Mouse (Mus musculus): Measurements from ENCODE around the gene Dclk2. TPM values are rescaled to one million over a fixed set of nuclear protein-coding genes. Genes with fewer than 3 reads are reported as not detected.

Dclk2 gene
- 9.1 and 10.2 TPM in 2 replicates for polyA plus RNA-seq (2014; fragmentation: Nextera tagmentation; extraction: Ambion mirVana)

DNA sequence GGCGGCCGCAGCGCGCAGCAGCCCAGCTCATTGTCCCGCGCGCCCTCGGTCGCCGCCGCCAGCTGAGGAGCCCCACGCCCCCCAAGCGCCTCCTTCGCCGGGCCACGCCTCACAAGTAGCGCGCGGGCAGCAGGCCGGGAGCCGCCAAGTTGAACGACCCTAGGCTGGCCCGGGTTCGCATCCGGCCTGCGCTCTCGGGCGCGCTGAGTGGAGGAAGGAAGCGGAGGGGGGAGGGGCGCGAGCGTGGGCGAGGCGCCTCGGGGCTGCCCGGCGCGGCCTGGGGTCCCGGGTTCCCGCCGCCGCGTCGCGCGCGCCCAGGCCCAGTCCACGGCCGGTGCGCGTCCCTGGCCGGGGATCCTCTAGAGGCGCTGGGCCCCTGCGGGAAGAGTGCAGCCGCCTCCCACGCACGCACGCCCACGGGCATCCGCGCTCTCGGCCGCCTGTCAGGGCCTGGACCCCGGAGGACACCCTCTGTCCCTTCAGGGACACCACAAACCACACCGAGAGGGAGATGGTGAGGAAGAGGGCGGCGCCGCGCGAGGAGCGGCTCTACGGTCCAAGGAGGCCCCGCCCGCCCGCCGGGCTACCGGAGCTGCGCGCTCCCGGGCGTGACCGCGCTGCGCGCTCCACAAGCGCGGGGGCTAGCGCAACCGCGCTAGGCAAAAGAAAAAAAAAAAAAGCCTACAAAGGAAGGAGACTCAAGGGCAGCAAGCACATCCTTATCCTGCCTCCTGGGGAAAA lies at the start of gene Dclk2:
Gene Dclk2, minus strand, starts transcription at position 510 of the 741 bp plus-strand sequence.
- Histone ChIP-seq H3K9me3 (ENCODE audit: control insufficient read depth, low read length) (no peaks in the 10 kb centered on the region), H3K9ac (ENCODE audit: low read length) (peak within 1 kb of the TSS; percentile 72), H3K27me3 (replicated peaks; ENCODE audit: control insufficient read depth, insufficient read depth, low read length) (peaks cover 7% of the 10 kb centered on the region; the same call in 1 of the 2 replicates), H3K36me3 (ENCODE audit: control insufficient read depth, insufficient read depth, low read length) (no peaks in the 10 kb centered on the region), H3K4me2 (ENCODE audit: low read length) (peak within 1 kb of the TSS; percentile 80), H3K27ac (ENCODE audit: low read depth) (peak within 1 kb of the TSS; percentile 54; the same call in 1 of the 2 replicates), H3K4me3 (ENCODE audit: low read depth, low read length) (peak within 1 kb of the TSS; percentile 79), H3K4me1 (replicated peaks; ENCODE audit: control insufficient read depth, insufficient read depth, low read length) (peaks cover 6% of the 10 kb centered on the region; the same call in 1 of the 2 replicates)
- ATAC-seq (replicated peaks; ENCODE audit: low FRiP score, low TSS enrichment, low read depth) (peak; percentile 84), DNase-seq (ENCODE audit: low spot score) (peak; percentile 89)
- WGBS: under 1% methylated on average over 75 of the region's 91 CpGs

DNA sequence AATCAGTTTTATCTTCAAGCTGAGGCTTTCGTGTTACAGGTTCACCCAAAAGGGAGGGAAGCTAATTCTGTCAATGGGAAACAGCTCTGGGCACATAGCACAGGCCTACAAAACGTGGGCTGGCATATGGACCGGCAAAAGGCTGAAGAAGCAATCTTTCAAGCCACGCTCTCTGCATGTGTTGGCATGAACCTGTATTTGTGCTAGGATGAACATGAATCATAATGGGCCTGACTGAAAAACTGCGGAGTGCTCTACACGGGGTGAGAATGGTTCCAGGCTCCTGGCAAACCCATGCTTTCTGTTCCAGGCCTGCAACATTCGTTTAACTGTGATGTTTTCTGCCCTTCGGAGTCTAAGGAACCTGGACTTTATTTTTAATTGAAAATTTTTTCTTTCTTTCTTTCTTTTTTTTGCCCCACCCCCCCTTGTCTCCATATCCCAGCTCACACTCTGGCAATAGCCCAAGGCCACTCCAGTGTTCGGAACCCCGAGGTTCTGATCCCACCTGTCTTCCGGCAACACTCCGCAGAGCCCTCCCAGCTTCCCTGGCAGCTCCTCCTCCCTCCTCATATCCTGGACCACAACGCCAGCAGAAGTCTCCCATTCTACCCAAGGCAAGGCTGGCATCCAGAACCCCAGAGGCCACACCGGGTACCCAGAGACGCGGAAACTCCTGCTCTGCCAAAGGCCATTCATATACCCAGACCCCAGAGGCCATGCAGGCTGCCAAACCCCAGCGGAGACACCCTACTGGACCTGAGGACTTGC lies 42.2 kb upstream of the Dclk2 start:
- no peak for DNase-seq (ENCODE audit: low spot score)
- H3K27ac ChIP-seq (ENCODE audit: low read depth): no peak overlapping the region

DNA sequence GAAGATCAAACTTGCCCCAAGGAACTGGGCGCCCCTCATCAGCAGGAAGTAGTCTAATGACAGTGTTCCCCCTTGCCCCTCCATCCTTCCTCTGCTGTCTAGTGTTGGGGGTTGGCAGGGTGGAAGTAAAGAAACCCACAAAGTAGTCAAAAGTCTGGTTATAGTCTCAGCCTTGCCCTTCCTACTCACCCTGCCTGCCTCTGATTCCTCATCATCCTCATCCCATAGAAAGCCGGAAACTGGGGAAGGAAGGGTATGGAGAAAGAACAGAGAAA lies 40.7 kb upstream of the Dclk2 start:
- Histone ChIP-seq H3K4me1 (replicated peaks; ENCODE audit: control insufficient read depth, insufficient read depth, low read length) (no peaks in the 10 kb centered on the region), H3K36me3 (ENCODE audit: control insufficient read depth, insufficient read depth, low read length) (no peaks in the 10 kb centered on the region), H3K9me3 (ENCODE audit: control insufficient read depth, low read length) (no peaks in the 10 kb centered on the region), H3K27ac (ENCODE audit: low read depth) (no peak overlapping the region), H3K9ac (ENCODE audit: low read length) (no peak overlapping the region), H3K27me3 (replicated peaks; ENCODE audit: control insufficient read depth, insufficient read depth, low read length) (no peaks in the 10 kb centered on the region), H3K4me3 (ENCODE audit: low read depth, low read length) (no peak overlapping the region), H3K4me2 (ENCODE audit: low read length) (no peak overlapping the region)
- WGBS: 95% methylated on average over 2 of the region's 2 CpGs
- ATAC-seq (replicated peaks; ENCODE audit: low FRiP score, low TSS enrichment, low read depth) (no peak), DNase-seq (ENCODE audit: low spot score) (no peak)

More for the DNA sequence above, 42.2 kb upstream of the Dclk2 start:
- Histone ChIP-seq H3K4me1 (replicated peaks; ENCODE audit: control insufficient read depth, insufficient read depth, low read length) (no peaks in the 10 kb centered on the region), H3K9ac (ENCODE audit: low read length) (no peak overlapping the region), H3K27me3 (replicated peaks; ENCODE audit: control insufficient read depth, insufficient read depth, low read length) (no peaks in the 10 kb centered on the region), H3K4me3 (ENCODE audit: low read depth, low read length) (no peak overlapping the region), H3K36me3 (ENCODE audit: control insufficient read depth, insufficient read depth, low read length) (no peaks in the 10 kb centered on the region), H3K9me3 (ENCODE audit: control insufficient read depth, low read length) (no peaks in the 10 kb centered on the region), H3K4me2 (ENCODE audit: low read length) (no peak overlapping the region)
- 88% methylated on average over 17 of the region's 17 CpGs for WGBS
- no peak for ATAC-seq (replicated peaks; ENCODE audit: low FRiP score, low TSS enrichment, low read depth)

DNA sequence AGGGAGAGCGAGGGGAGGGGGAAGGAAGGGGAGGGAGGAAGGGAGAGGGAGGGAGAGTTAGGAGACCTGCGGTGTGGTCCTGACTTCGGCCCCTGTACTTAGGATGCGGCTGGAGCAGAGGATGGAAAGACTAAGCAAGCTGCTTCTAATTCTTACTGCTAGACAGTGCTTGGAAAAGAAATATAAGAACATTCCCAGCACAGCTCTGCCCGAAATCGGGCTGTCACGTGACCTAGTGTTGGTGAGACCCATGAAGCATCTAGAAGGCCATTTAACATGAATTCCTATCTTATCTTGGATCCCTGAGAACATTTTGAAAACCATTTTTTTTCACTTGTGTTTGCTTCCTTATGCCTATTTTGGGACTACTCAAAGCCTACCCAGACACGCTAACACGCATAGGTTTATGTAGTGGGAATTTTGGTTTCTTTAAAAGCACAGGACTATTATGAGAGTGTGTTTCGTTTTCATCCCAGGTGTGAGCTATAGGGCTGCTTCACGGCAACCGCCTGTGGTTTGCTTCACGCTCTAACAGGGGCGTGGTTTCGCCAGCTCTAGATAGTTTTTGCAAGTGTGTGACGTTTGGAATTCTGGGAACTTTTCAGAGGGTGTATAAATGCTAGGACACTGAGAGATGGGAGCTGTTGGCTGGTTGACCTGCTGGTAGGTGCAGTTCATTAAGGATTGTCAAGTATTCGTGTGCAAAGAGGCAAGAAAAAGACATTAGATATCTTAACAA lies 40.2 kb upstream of the Dclk2 start:
- H3K4me3 ChIP-seq (ENCODE audit: low read depth, low read length): no peak overlapping the region

DNA sequence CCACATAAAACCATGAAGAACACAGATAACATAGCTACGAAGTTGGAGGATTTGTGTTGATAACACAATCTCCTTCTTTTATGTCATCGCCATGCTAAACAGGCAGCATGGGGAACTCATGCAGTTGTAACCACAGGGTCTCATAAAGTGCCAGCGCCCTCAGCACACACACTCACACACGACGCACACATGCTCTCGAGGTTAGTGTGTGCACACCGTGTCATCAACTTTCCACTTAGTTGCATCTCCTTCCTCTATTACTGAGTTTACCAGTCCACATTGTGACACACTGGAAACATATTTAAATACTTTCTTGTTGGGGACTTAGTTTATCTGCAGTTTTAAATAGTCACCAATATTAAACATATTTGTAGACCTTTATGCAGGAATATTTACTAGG lies 38.4 kb upstream of the Dclk2 start:
- no peak for ATAC-seq (replicated peaks; ENCODE audit: low FRiP score, low TSS enrichment, low read depth)
- DNase-seq (ENCODE audit: low spot score): no peak
- WGBS: 87% methylated on average over 7 of the region's 7 CpGs

More for the DNA sequence above, 40.2 kb upstream of the Dclk2 start:
- Histone ChIP-seq H3K4me1 (replicated peaks; ENCODE audit: control insufficient read depth, insufficient read depth, low read length) (no peaks in the 10 kb centered on the region), H3K27me3 (replicated peaks; ENCODE audit: control insufficient read depth, insufficient read depth, low read length) (no peaks in the 10 kb centered on the region), H3K4me2 (ENCODE audit: low read length) (no peak overlapping the region), H3K27ac (ENCODE audit: low read depth) (no peak overlapping the region), H3K9me3 (ENCODE audit: control insufficient read depth, low read length) (no peaks in the 10 kb centered on the region), H3K36me3 (ENCODE audit: control insufficient read depth, insufficient read depth, low read length) (no peaks in the 10 kb centered on the region), H3K9ac (ENCODE audit: low read length) (no peak overlapping the region)
- 85% methylated on average over 17 of the region's 17 CpGs for WGBS
- ATAC-seq (replicated peaks; ENCODE audit: low FRiP score, low TSS enrichment, low read depth) (no peak), DNase-seq (ENCODE audit: low spot score) (no peak)

DNA sequence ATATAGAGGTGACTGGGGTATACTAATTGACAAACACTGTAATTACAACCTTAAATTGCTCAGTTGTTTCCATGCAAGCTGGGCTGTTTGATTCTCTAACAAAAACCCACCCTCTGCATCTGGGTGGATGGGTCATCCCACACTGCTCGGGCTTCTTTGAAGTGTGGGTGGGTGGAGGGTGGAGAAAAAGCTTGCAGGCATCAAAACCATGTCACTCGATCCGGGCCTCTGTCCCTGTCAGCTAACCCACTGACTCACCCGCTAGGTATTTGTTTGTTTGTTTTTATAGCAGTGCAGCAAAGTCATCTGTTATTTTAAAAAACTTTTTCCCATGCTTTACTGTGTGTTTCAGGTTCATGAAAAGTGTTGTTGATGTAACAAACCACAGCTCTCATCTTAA lies 34.7 kb upstream of the Dclk2 start:
- H3K27ac ChIP-seq (ENCODE audit: low read depth): no peak overlapping the region
- H3K9me3 ChIP-seq (ENCODE audit: control insufficient read depth, low read length): 0 out of 2 replicates have a peak, but pooled peaks cover 3% of the 10 kb centered on the region
- H3K9ac ChIP-seq (ENCODE audit: low read length): no peak overlapping the region
- no peaks in the 10 kb centered on the region for H3K36me3 ChIP-seq (ENCODE audit: control insufficient read depth, insufficient read depth, low read length)
- no peaks in the 10 kb centered on the region for H3K4me1 ChIP-seq (replicated peaks; ENCODE audit: control insufficient read depth, insufficient read depth, low read length)
- WGBS: 16% methylated on average over 4 of the region's 4 CpGs
- DNase-seq (ENCODE audit: low spot score): no peak
- no peaks in the 10 kb centered on the region for H3K27me3 ChIP-seq (replicated peaks; ENCODE audit: control insufficient read depth, insufficient read depth, low read length)
- ATAC-seq (replicated peaks; ENCODE audit: low FRiP score, low TSS enrichment, low read depth): no peak
- H3K4me2 ChIP-seq (ENCODE audit: low read length): no peak overlapping the region
- H3K4me3 ChIP-seq (ENCODE audit: low read depth, low read length): no peak overlapping the region

More for the DNA sequence above, 38.4 kb upstream of the Dclk2 start:
- H3K27ac ChIP-seq (ENCODE audit: low read depth): no peak overlapping the region
- H3K9me3 ChIP-seq (ENCODE audit: control insufficient read depth, low read length): no peaks in the 10 kb centered on the region
- H3K4me2 ChIP-seq (ENCODE audit: low read length): no peak overlapping the region
- no peaks in the 10 kb centered on the region for H3K36me3 ChIP-seq (ENCODE audit: control insufficient read depth, insufficient read depth, low read length)
- H3K4me1 ChIP-seq (replicated peaks; ENCODE audit: control insufficient read depth, insufficient read depth, low read length): no peaks in the 10 kb centered on the region
- H3K27me3 ChIP-seq (replicated peaks; ENCODE audit: control insufficient read depth, insufficient read depth, low read length): no peaks in the 10 kb centered on the region
- H3K9ac ChIP-seq (ENCODE audit: low read length): no peak overlapping the region
- no peak overlapping the region for H3K4me3 ChIP-seq (ENCODE audit: low read depth, low read length)

DNA sequence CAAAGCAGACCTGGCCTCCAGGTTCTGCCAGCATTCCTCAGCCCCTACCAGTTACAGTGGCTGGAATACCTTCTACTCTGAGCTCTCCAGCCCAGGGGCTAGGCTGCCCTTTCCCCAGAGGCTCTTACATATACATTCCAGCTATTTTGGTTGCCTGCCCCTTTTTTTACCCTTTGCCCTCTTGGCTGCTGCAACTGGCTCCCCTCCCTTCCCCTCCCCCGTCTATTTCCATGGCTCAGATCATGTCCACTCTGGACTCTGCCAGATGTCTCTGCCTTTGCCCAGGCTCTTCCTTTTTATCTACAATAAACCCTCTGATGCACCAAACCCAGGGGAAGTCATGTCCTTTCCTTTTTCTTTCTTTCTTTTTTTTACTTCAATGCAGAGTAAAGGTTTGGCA lies 33.9 kb upstream of the Dclk2 start:
- DNase-seq (ENCODE audit: low spot score): no peak
- no peak overlapping the region for H3K4me3 ChIP-seq (ENCODE audit: low read depth, low read length)
- no peak overlapping the region for H3K27ac ChIP-seq (ENCODE audit: low read depth)
- WGBS: 38% methylated on average over 1 of the region's 1 CpGs
- H3K4me2 ChIP-seq (ENCODE audit: low read length): no peak overlapping the region
- no peaks in the 10 kb centered on the region for H3K4me1 ChIP-seq (replicated peaks; ENCODE audit: control insufficient read depth, insufficient read depth, low read length)
- H3K9me3 ChIP-seq (ENCODE audit: control insufficient read depth, low read length): 0 out of 2 replicates have a peak, but pooled peaks cover 3% of the 10 kb centered on the region
- no peak overlapping the region for H3K9ac ChIP-seq (ENCODE audit: low read length)
- ATAC-seq (replicated peaks; ENCODE audit: low FRiP score, low TSS enrichment, low read depth): no peak
- H3K27me3 ChIP-seq (replicated peaks; ENCODE audit: control insufficient read depth, insufficient read depth, low read length): no peaks in the 10 kb centered on the region
- H3K36me3 ChIP-seq (ENCODE audit: control insufficient read depth, insufficient read depth, low read length): no peaks in the 10 kb centered on the region

DNA sequence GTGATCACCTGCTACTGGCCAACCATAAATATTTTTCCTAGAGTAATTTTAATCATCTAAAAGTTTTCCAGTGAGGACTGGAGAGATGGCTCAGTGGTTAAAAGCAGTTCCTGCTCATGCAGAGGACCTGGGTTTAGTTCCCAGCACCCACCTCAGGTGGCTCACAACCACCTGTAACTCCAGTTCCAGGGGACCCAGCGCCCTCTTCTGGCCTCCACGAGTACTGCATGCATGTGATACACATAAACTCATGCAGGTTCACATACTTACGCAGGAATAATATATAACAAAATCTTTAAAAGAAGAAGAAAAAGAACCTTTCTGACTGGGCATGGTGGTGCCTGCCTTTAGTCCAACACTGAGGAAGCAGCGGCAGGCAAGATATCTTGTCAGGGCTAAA lies 33.2 kb upstream of the Dclk2 start:
- 88% methylated on average over 4 of the region's 4 CpGs for WGBS

More for the DNA sequence above, 33.2 kb upstream of the Dclk2 start:
- no peaks in the 10 kb centered on the region for H3K4me1 ChIP-seq (replicated peaks; ENCODE audit: control insufficient read depth, insufficient read depth, low read length)
- no peaks in the 10 kb centered on the region for H3K36me3 ChIP-seq (ENCODE audit: control insufficient read depth, insufficient read depth, low read length)
- H3K27ac ChIP-seq (ENCODE audit: low read depth): no peak overlapping the region
- no peaks in the 10 kb centered on the region for H3K27me3 ChIP-seq (replicated peaks; ENCODE audit: control insufficient read depth, insufficient read depth, low read length)
- no peak for DNase-seq (ENCODE audit: low spot score)
- no peak overlapping the region for H3K4me2 ChIP-seq (ENCODE audit: low read length)
- no peak for ATAC-seq (replicated peaks; ENCODE audit: low FRiP score, low TSS enrichment, low read depth)
- H3K9me3 ChIP-seq (ENCODE audit: control insufficient read depth, low read length): 0 out of 2 replicates have a peak, but pooled peaks cover 3% of the 10 kb centered on the region
- H3K9ac ChIP-seq (ENCODE audit: low read length): no peak overlapping the region
- H3K4me3 ChIP-seq (ENCODE audit: low read depth, low read length): no peak overlapping the region

All from intestine, embryonic 14.5 days (tissue).